Mouse (Mus musculus): ENCODE data around the gene Bcl9.

Bcl9 gene

DNA sequence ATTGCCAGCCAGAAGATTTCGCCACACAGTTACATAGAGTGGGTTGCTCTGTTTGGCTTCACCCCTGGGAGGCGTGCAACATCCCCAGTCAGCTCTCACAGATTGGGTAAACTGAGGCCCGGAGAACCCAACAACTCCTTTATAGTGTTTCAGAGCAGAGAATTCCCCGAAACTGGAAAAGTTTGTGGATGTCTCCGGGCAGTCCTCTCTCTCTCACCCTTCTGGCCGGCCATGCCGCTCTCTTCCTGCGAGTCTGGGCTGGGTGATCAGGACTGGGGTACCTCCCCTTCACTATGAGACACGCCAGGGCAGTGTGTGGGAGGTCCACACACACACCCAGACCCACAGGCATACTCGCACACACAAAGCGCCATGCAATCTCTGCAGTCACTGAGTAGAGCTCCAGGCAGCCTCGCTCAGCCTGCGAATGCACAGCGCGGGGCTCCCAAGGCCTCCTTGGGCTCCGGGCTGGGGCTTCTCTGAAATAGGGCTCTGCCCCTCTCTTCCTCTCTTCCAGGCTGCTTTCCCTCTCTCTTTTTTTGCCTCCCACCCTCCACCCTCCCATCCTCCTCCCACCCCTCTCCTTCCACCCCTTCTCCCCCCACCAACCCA is 670 bp downstream of the Bcl9 start:
- DNase-seq (ENCODE audit: low spot score), result peak; percentile 47

DNA sequence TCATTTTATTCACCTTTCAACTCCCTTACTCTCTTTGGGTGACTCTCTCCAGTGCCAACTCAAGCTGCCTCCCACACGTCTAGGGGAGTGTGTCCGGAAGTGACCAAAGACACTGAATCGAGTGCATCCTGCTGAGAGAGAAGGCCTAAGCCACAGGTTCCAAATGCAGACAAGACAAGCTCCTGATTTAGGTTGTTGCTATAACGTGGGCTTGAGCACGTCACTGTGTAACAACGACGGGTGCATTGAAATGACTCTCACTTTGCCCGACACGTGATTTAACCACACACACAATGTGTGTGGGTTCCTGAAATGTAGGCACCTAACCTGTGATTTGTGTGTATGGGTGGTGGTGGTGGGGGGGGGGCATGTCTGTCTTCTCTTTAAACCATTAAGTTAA is 3.4 kb downstream of the Bcl9 start:
- DNase-seq (ENCODE audit: low spot score), result no peak

DNA sequence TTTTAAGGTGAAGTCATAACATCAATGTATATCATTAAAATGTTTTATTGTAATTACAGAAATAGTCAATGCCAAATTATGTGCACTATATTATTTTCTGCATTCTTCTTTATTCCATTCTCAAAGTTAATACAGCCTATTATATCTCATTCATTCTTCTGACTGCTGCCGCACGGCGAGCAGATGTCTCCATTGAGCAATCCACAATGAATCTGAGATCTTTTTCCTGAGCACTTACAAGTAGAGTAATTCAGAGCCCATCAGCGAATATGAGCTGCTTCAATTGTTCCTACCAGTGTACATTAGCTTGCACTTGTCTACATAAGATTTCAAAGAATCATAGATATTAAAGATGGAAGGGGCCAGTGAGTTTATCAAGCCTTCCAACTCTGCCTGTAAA is 12.8 kb downstream of the Bcl9 start:
- DNase-seq (ENCODE audit: low spot score), result no peak

DNA sequence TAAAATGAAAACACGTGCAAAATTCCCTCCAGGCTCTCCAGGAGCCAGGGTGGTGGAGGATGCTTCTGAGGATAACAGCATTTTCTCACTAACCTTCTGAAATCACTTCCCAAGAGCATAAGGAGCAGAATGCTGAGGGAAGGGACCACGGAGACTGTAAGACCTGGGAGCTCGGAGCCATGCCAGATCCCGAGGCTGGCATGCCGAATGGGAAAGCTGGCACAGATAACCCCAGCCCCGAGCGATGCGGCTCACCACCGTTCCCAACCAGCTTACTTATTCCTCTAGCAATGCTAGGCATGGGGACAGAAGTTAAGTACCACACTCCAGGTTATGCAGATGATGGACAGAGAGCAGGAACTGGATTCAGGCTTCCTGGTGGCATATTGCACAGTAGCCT is 13.7 kb downstream of the Bcl9 start:
- no peak for DNase-seq (ENCODE audit: low spot score)

DNA sequence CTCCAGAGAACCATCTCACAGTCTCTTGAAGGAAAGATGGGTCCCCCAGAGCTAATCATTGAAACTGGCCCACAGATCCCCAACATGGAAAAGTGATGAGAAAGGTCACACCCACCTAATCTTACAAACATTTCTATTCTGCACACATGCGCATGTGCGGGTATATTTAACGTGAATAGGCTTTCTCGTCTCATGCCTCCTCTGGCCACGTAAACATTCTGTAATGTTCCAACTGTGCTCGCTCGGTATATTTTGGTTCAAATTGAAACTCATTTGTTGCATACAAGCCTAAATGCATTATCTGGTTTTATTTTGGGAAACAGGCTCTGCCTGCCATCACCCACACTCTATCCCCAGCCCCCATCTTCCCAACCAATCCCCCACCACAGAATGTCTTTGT is 16.3 kb downstream of the Bcl9 start:
- DNase-seq (ENCODE audit: low spot score), result no peak

DNA sequence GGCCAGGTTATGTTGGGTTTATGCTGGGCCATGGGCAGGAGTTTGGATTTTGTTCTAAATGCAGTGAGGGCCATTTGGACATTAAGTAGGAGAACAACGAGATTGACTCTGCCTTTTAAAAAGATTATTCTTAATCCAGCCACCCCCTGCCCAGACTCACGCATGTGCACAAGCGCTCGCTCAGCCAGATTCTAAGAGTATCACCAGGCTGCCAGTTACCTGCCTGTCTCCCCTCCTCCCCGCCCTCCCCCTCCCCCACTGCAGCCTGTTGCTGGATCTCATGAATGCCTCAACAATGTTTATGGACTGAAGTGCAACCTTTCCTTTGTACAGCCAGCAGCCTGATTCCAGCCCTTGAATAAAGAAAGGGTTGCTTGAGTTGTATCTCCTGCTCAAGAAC is 22.0 kb downstream of the Bcl9 start:
- DNase-seq (ENCODE audit: low spot score), result no peak

DNA sequence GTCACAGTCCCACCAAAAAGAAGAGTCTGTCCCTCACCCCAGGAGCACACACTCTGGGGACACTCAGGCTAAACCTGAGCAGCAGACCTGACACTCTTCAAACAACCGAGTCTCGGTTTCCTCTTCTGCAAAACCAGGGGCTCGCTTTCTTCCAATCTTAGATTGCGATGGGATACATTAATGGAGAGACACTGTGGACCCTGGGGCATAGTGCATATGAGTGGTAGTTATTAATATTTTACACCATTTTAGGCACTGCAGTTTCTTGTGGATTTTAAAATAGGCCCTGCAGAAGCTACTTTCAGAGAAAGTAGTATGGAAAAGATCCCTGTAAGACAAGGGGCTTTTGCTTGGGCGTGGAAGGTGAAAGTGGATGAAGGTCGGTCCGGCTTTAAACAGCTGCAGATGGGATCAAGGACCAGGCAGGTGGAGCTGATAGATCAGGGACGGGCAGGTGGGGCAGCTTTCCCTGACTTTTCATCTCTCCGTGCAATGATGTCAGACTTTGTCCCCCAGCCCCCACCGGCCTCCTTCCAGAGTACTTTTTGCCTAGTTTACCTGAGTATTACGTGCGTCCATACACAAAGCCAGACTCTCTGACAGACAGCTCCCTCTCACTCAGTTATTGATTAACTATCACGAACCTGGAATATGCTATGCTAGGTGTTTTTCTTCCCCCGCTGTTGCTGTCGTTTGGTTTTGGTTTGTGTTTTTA is 23.0 kb downstream of the Bcl9 start:
- no peak for DNase-seq (ENCODE audit: low spot score)

DNA sequence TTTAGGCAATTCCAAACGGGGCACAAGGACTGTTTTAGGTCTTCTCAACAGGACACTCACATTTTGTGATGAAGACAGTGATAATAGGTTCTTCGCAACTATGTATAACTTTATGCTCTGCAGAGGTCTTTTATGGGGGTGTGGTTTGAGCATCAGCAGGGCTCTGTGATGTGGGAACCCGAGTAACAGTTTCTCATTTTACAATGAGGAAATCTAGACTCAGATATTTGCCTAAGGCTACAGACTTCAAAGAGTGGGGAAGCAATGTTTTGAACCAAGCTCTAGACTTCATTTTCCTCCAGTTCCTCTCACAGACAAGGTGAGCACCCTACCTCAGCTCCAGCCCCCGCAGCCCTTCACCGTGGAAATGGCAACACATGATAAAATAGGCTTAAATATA is 23.8 kb downstream of the Bcl9 start:
- no peak for DNase-seq (ENCODE audit: low spot score)

DNA sequence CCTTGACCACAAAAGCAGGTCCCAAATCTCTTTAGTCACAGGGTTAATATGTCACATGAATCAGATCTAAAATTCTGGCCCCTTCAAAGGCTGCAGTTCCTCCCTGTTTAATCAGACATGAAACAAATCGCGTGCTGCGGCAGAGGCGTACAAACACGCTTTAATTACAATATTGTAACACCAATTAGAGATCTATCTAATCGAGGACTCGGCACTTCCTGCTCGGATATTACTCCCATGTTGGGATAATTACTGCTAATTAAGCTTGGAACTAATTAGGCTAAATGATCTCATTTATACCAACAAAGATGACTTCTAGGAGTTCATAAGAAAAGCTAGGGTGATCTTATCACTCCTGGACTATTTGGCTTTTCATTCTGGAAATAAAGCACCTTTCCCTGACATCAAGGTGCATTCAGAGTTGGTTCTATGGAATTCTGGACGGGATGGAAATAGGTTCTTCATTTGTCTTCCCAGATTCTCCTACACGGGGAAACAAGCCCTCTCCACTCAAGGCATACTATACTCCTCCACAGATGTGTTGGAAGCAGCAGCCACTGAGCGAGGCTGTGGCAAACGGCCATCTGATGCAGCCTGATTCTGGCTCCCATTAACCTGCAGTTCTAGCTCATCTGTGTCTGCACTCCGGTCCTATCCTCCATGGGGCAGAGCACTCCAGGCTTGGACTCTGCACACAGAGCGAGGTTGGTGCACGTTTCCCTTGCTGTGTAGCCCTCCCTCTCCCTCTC is 31.9 kb downstream of the Bcl9 start:
- no peak for DNase-seq (ENCODE audit: low spot score)

DNA sequence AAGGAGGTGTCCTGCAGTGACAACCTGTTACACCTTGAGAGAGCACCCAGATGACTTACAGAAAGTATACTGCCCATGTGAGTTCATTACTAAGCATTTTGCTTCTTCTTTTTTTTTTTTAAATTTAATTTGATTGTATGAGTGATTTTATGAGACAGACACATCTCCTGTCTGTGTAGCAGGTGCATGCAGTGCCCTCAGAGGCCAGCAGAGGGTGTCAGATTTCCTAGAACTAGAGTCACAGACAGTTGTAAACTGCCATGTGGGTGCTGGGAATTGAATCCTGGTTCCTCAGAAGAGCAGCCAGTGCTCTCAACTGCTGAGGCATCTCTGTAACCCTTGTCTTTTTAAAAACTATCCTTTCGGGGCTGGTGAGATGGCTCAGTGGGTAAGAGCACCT is 35.5 kb downstream of the Bcl9 start:
- no peak for DNase-seq (ENCODE audit: low spot score)

DNA sequence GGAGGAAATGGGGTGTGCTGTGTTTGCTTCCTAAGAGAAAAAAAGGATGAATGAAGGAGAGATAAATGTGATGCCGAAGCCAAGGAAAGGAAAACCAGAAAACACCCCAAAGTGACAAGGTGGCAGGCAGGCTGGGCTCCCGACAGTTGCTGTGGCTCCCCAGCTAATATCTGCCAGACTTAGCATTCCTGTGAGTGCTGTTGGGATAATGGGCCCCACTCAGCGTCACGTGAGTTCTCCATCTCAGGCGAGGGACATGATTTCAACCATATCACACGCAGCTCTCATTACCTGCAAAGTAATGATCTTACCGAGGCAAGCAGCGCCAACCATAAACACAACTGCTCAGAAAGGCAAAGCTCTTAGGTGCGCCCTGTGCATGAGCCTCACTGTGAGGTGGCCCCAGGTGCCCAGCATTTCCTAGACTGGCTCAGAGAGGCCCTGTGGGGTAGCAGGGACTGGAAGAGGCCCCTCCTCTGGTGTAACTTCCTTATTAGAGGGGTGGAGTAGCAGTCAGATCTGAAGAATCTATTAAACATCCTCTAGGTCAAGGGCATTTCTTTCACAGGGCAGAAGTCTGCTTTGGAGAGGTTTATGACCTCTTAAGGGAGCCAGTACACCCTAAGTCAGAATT is 41.9 kb downstream of the Bcl9 start:
- DNase-seq (ENCODE audit: low spot score), result no peak

DNA sequence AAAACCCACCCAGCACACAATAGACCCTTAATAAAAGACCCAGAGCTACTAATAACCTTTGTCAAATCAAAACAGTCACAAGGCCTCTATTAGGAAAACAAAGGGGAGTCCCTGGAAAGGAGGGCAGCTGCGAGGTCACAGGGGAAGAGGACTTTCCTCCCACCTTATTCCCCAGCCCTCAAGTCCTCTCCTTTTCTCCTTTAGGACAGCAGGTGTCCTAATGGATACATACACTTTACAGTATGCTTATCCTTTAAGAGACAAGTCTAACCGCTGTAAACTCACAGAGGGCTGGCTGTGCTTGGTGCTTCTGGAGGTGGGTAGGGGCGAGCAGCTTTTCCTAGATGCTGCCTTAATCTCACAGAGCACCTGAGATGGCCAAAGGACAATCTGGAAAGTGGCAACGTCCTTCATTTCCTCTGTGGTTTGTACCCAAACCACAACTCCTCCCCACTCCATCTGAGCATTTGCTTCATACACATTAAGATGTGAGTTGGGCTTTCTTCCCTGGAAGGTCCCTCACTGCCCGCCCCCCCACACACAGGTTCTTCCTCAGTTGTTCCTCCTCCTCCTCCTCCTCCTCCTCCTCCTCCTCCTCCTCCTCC is 42.8 kb downstream of the Bcl9 start:
- no peak for DNase-seq (ENCODE audit: low spot score)

DNA sequence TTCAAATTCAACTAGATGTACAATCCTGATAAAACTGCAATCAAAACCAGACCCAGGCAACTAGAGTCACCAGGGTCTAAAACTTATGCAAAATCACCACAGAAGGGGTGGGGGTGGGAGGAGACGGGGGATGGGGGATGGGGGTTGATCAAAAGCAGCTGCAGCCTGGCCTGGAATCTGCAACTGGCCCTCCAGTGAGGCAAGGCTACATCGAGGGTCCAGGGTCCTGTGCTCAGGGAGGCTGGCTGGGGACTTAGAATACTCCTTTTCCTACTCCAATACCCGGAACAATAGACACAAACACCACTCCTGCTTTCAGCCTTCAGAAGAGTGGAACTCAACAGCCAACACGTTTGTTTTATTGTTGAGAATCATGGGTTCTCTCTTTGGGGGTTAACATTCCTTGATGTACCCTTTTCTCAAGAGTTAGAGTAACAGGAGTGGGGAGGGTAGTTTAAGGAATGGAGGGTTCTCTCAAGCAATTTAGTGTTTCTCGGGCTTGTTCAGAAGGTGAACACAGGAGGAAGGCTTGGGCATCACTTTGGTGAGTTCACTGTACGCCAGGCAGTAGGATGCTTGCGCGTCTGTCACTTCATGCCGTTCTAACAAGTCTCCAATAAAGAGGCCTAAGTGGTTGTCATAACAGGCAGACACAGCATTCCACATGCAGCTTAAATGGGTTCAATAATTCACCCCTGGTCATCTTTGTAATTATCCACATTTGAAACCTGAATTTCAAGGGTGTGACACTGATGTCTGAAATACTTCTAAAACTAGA is 43.7 kb downstream of the Bcl9 start:
- no peak for DNase-seq (ENCODE audit: low spot score)

DNA sequence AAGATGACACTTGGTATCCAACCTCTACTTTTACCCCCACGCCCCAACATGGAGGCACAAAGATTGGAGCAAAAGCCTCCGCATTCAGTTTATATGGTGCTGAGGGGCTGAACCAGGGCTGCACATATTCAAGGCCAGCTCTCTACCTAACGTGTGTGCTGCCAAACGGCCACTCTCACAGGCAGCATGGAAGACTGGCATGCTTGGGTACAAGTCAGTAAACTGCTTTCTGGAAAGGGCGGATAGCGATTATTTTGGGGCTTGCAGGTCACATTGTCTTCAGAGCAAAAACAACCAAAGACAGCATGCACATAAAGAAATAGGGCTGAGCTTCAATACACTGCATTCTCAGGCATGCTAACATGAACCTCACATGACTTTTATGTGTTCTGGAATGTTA is 44.8 kb downstream of the Bcl9 start:
- DNase-seq (ENCODE audit: low spot score), result no peak

DNA sequence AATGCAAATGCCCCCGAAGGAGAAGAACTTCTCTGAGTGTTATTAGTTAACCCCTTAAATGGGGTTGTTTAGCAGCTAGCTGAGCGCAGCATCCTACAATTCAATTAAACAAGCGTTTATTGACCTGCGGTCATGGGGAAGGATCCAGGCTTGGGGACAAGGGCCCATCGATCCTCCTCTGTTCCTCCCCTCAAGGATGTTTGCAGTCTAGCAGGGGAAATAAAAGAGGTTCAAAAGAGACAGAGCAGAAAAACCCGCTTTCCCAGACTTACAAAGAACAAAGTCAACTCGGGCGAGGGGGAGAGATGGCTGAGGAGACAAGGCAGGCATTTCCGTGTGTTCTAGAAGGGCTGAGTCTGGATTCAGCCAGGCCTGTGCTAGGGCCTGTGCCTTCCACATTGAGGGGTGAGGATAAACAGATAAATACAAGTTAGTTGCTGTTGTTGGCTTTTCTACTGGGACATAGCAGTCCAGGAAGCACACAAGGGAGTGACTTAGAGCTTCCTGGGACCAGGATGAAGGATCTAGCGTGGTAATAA is 55.0 kb downstream of the Bcl9 start:
- no peak for DNase-seq (ENCODE audit: low spot score)

DNA sequence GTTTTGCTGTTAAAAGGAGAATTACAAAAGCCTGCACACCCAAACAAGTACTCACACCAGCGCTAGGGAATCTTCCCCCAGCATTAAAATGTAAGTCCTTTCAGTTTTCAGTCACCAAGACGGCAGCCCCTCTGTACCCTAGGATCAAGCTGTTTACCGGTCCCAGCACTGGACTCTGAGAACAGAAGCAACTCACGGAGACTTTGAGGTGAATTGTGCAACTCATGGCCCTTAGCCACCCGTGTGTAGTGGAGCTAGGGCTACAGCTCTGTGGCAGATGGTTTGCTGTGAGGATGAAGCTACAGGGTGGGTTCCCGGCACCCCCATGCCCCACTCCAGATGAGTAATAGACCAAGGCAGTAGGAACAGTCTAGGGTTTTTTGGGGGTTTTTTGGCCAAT is 55.9 kb downstream of the Bcl9 start:
- DNase-seq (ENCODE audit: low spot score), result no peak

DNA sequence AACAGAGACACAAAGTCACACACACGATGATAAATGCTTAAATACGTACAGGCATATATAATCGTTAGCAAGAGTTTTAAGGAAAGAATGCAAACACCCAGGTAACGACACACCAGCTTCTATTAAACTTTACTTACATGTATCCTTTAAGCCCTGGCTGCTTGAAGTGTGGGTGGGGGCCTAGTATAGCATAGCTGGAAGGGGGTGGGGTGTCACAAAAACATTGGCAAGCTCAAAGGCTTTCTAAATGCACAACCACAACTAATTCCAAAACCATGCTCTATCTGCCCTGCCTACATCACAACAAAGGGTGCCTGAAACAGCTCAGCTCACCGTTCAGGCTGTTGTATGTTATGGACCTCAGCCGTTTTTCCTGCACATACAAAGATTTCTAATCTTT is 57.9 kb downstream of the Bcl9 start:
- no peak for DNase-seq (ENCODE audit: low spot score)

DNA sequence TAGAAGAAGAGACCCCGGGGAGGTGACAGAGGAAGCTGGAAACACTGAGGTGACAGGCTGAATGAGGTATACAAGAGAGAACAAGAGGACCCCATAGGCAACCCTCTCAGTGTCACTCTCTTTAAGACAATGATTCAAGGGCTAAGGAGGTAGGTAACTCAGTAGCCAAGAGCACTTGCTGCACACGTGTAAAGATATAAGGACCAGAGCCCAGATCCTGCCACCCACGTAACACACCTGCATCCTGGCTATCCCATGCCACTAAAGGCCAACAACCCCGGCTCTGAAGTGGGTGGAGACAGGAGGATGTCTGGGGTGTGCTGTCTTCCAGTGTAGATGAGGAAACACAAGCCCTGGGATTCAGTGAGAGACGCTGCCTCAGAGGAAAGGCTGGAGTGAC is 58.4 kb downstream of the Bcl9 start:
- DNase-seq (ENCODE audit: low spot score), result no peak

DNA sequence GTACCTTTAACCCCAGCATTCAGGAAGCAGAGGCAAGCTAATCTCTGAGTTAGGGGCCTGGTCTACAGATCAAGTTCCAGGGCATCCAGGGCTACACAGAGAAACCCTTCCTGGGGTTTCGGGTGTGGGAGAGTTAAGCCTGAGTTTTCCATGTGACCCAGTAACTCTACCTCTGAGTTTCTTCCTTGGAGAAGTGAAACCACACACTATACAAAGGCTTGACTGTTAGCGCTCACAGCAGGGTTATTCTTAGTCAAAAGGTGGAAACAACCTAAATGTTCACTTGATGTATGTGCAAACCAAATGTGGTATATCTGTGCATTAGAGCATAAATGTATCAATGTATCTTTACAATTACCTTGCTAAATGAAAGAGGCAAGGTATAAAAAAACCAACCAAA is 59.2 kb downstream of the Bcl9 start:
- DNase-seq (ENCODE audit: low spot score), result no peak

DNA sequence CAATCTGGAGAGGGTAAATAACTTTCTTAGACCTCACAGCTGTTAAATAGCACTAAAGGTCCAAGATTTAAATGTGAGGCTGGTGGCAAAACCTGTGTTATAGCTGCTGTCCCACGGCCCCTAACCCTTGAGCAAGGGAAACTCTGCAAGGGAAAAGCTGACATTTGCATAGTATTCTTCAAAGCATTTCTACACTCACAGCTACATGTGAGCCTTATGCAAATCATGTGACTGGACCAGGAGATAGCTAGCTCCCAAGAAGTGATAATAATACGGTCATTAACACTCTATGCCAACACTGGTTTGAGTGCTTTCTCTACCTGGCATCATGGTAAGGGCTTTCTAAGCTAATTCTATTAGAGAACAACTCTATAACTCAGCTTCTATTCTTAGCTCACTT is 60.3 kb downstream of the Bcl9 start:
- DNase-seq (ENCODE audit: low spot score), result no peak

DNA sequence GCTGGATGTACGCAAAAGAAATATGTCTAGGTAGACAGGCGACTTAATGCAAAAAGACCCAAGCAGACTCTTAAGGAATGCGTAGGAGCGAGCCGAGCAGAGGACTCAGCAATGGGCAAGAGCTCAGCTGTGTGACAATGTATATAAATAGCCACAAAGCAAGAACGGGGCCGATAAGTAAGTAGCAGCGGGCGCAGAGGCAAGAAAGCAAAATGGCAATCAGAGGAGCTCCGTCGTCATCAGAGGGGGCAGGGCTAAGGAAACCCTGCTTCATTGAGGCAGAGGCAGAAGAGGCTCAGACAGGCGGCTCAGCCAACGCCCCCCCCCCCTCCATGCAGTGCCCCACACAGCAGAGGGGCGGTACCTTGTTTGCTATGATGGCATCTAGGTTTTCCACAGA is 62.9 kb downstream of the Bcl9 start:
- no peak for DNase-seq (ENCODE audit: low spot score)

DNA sequence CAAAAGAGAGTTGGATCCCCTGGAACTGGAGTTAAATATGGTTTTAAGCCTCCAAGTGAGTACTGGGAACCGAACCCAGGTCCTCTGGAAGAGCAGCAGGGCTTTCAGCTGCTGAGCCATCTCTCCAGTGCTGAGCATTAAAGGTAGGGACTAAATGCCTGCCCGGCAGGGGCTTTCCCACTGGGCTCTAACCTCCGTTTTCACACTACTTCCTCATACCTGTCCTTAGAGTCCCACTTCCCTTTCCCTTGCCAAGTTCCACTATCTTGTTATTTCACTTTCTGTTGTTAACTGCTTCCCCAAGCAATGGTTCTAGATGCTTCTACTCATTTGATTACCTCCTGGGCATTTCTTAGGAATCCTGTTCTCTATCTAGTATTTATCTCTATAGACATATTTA is 65.4 kb downstream of the Bcl9 start:
- no peak for DNase-seq (ENCODE audit: low spot score)
